In genomic region chr16:93744804-93745340, GRCm38 (mm10) we compare ENCODE assay signal across 15 mouse cellular contexts. TPM values are rescaled to one million over a fixed set of nuclear protein-coding genes. Genes with fewer than 3 reads are reported as not detected.
DNase-seq lines count a peak whose midpoint lies in the region; ATAC-seq and TF ChIP-seq lines count a peak whose summit lies in the region.
"Had no signal": no experiment of that assay in that cellular context is flagged by ENCODE, and none has a peak within 500 bp of the region (broad histone marks: within the 10 kb centered on the region; RNA-seq: fewer than 3 reads in every experiment).

No protein-coding gene starts in this region.

- H3K4me1 ChIP-seq in kidney, embryonic 15.5 days, result no peaks in the 10 kb centered on the region
- peaks cover 68% of the 10 kb centered on the region for H3K4me1 ChIP-seq in erythroblast, embryonic 14.5 days (ENCODE audit: control insufficient read depth)
- H3K4me1 ChIP-seq in liver, embryonic 14.5 days (replicated peaks; ENCODE audit: control insufficient read depth in 2 of 2, insufficient read depth in 2 of 2, low read length in 1 of 2), result peaks cover 33 to 49% of the 10 kb centered on the region in 2 experiments
- H3K4me1 ChIP-seq in stomach, embryonic 15.5 days, result peaks cover 12% of the 10 kb centered on the region
- H3K4me1 ChIP-seq in hindbrain, embryonic 12.5 days, result no peaks in the 10 kb centered on the region
- H3K4me1 ChIP-seq: embryonic facial prominence, embryonic 15.5 days; limb, embryonic 13.5 days had no signal

- intact Hi-C loops in left cerebral cortex, adult 2 months (cut with DNase I), result no loop called here

- H3K9me3 ChIP-seq in kidney, embryonic 15.5 days (replicated peaks), result no peaks in the 10 kb centered on the region
- H3K9me3 ChIP-seq in erythroblast, embryonic 14.5 days (ENCODE audit: control insufficient read depth, low read length), result no peaks in the 10 kb centered on the region
- H3K9me3 ChIP-seq in liver, embryonic 14.5 days (ENCODE audit: control insufficient read depth, low read length), result no peaks in the 10 kb centered on the region
- no peaks in the 10 kb centered on the region for H3K9me3 ChIP-seq in stomach, embryonic 15.5 days
- H3K9me3 ChIP-seq in hindbrain, embryonic 12.5 days (replicated peaks), result no peaks in the 10 kb centered on the region
- H3K9me3 ChIP-seq: embryonic facial prominence, embryonic 15.5 days; heart, embryonic 12.5 days; limb, embryonic 13.5 days had no signal

- no peak overlapping the region for H3K4me2 ChIP-seq in kidney, embryonic 15.5 days
- H3K4me2 ChIP-seq in liver, embryonic 14.5 days (ENCODE audit: low read depth), result peak overlapping the region; percentile 51
- H3K4me2 ChIP-seq in stomach, embryonic 15.5 days, result no peak overlapping the region
- no peak overlapping the region for H3K4me2 ChIP-seq in hindbrain, embryonic 12.5 days (replicated peaks)
- H3K4me2 ChIP-seq: embryonic facial prominence, embryonic 15.5 days; heart, embryonic 12.5 days; limb, embryonic 13.5 days had no signal

- H3K4me3 ChIP-seq in kidney, embryonic 15.5 days (replicated peaks), result no peak overlapping the region
- peak overlapping the region; percentile 17 for H3K4me3 ChIP-seq in erythroblast, embryonic 14.5 days (replicated peaks)
- H3K4me3 ChIP-seq in liver, embryonic 14.5 days (ENCODE audit: insufficient read depth in 1 of 2, low read depth in 2 of 2, low read length in 2 of 2), result no peak overlapping the region
- H3K4me3 ChIP-seq in stomach, embryonic 15.5 days (replicated peaks), result no peak overlapping the region
- no peak overlapping the region for H3K4me3 ChIP-seq in left cerebral cortex, adult 2 months
- H3K4me3 ChIP-seq in hindbrain, embryonic 12.5 days, result no peak overlapping the region
- H3K4me3 ChIP-seq: embryonic facial prominence, embryonic 15.5 days; heart, embryonic 12.5 days; limb, embryonic 13.5 days had no signal

- H3K9ac ChIP-seq in kidney, embryonic 15.5 days, result no peak overlapping the region
- H3K9ac ChIP-seq in liver, embryonic 14.5 days (replicated peaks), result peak overlapping the region; percentile 40
- no peak overlapping the region for H3K9ac ChIP-seq in stomach, embryonic 15.5 days
- no peak overlapping the region for H3K9ac ChIP-seq in hindbrain, embryonic 12.5 days
- H3K9ac ChIP-seq: embryonic facial prominence, embryonic 15.5 days; heart, embryonic 12.5 days; limb, embryonic 13.5 days had no signal

- 81% methylated on average over 10 of the region's 10 CpGs for WGBS in kidney, embryonic 15.5 days
- WGBS in liver, embryonic 14.5 days (ENCODE audit: insufficient replicate concordance), result 10% methylated on average over 10 of the region's 10 CpGs
- 62% methylated on average over 10 of the region's 10 CpGs for WGBS in stomach, embryonic 15.5 days
- 81% methylated on average over 10 of the region's 10 CpGs for WGBS in hindbrain, embryonic 12.5 days

- peak overlapping the region; percentile 50; the same call in 1 of the 2 replicates for H3K27ac ChIP-seq in kidney, embryonic 15.5 days
- peak overlapping the region; percentile 89 for H3K27ac ChIP-seq in liver, embryonic 14.5 days
- no peak overlapping the region for H3K27ac ChIP-seq in stomach, embryonic 15.5 days
- no peak overlapping the region for H3K27ac ChIP-seq in left cerebral cortex, adult 2 months
- no peak overlapping the region for H3K27ac ChIP-seq in hindbrain, embryonic 12.5 days
- H3K27ac ChIP-seq: embryonic facial prominence, embryonic 15.5 days; limb, embryonic 13.5 days had no signal

- ATAC-seq in kidney, embryonic 15.5 days (replicated peaks; ENCODE audit: low FRiP score), result peak; percentile 68
- peak; percentile 95 for ATAC-seq in liver, embryonic 14.5 days (ENCODE audit: insufficient read depth)
- ATAC-seq in stomach, embryonic 15.5 days (ENCODE audit: insufficient read depth, low FRiP score, low read depth), result peak; percentile 70; the same call in 1 of the 2 replicates
- ATAC-seq in hindbrain, embryonic 12.5 days (ENCODE audit: low FRiP score), result no peak
- ATAC-seq: forebrain, embryonic 16.5 days had no signal

- no peak for DNase-seq in kidney, postnatal 10 days
- peak; percentile 67 to 76 (median 70) for DNase-seq in liver, embryonic 14.5 days (ENCODE audit: low read depth in 3 of 3, low spot score in 3 of 3)
- no peak for DNase-seq in left cerebral cortex, adult 2 months (ENCODE audit: extremely low spot score in 1 of 2, low spot score in 2 of 2)
- no peak for DNase-seq in embryo, embryonic 10 days (ENCODE audit: low spot score)
- DNase-seq: adrenal gland, adult 8-10 months; cerebellum, postnatal 36 days; kidney, adult 18-20 months had no signal

- no peak for TF ChIP-seq CTCF in liver, embryonic 14.5 days (IDR thresholded peaks at IDR 0.05; ENCODE audit: low read depth)
- TF ChIP-seq CTCF in left cerebral cortex, adult 2 months (IDR thresholded peaks at IDR 0.05), result no peak

- no peaks in the 10 kb centered on the region for H3K36me3 ChIP-seq in kidney, embryonic 15.5 days
- peaks cover 75% of the 10 kb centered on the region for H3K36me3 ChIP-seq in erythroblast, embryonic 14.5 days (ENCODE audit: control insufficient read depth)
- no peaks in the 10 kb centered on the region; the same call in 1 of the 2 replicates for H3K36me3 ChIP-seq in liver, embryonic 14.5 days (replicated peaks; ENCODE audit: control insufficient read depth, insufficient read depth, low read depth)
- peaks cover 6% of the 10 kb centered on the region; the same call in 1 of the 2 replicates for H3K36me3 ChIP-seq in stomach, embryonic 15.5 days
- H3K36me3 ChIP-seq in hindbrain, embryonic 12.5 days, result peaks cover 32% of the 10 kb centered on the region

- H3K27me3 ChIP-seq in kidney, embryonic 15.5 days, result no peaks in the 10 kb centered on the region
- H3K27me3 ChIP-seq in erythroblast, embryonic 14.5 days (ENCODE audit: control insufficient read depth), result no peaks in the 10 kb centered on the region
- H3K27me3 ChIP-seq in liver, embryonic 14.5 days (ENCODE audit: control insufficient read depth, insufficient read depth, low read length), result no peaks in the 10 kb centered on the region
- H3K27me3 ChIP-seq in stomach, embryonic 15.5 days (replicated peaks), result no peaks in the 10 kb centered on the region
- H3K27me3 ChIP-seq in hindbrain, embryonic 12.5 days, result no peaks in the 10 kb centered on the region
- H3K27me3 ChIP-seq: embryonic facial prominence, embryonic 15.5 days; limb, embryonic 13.5 days had no signal

- TF ChIP-seq EP300 in liver, embryonic 14.5 days (IDR thresholded peaks at IDR 0.05; ENCODE audit: low read depth), result peak; percentile 83

RNA-seq across cellular contexts. Expression of gene Dop1b, which starts 33.2 kb away (rescaled TPM):
- polyA plus RNA-seq in kidney, embryonic 15.5 days (2015; fragmentation: Nextera tagmentation; extraction: Ambion mirVana), result 20.0 and 24.2 TPM in 2 replicates
- polyA plus RNA-seq in erythroblast, embryonic 14.5 days (2012), result 2.8 and 3.1 TPM in 2 replicates
- 11.8 and 13.4 TPM in 2 replicates for polyA plus RNA-seq in liver, embryonic 14.5 days (2012; rRNA removed)
- 11.6 and 14.4 TPM in 2 replicates for polyA plus RNA-seq in liver, embryonic 14.5 days (2014; fragmentation: Nextera tagmentation; extraction: Ambion mirVana)
- polyA plus RNA-seq in stomach, embryonic 15.5 days (2015; fragmentation: Nextera tagmentation; extraction: Ambion mirVana), result 17.8 and 20.5 TPM in 2 replicates
- 100 to 1,000 TPM in 1 of 2 experiments, 10 to 100 TPM in 1; 98.5 to 117 TPM for total RNA-seq in left cerebral cortex, adult 2 months (2021)
- polyA plus RNA-seq in hindbrain, embryonic 12.5 days (2016; fragmentation: Nextera tagmentation; extraction: Ambion mirVana), result 22.4 and 25.2 TPM in 2 replicates

Comparison
In these comparisons a context has a peak if more than half of its experiments do, and no peak if none do; other contexts are left out.
1. H3K27ac ChIP-seq: peak in kidney, embryonic 15.5 days (single experiment) and liver, embryonic 14.5 days (single experiment); none in stomach, embryonic 15.5 days (single experiment), left cerebral cortex, adult 2 months (single experiment) and hindbrain, embryonic 12.5 days (single experiment).
2. DNase-seq: peak in liver, embryonic 14.5 days (3 of 3); none in kidney, postnatal 10 days (single experiment), left cerebral cortex, adult 2 months (0 of 2) and embryo, embryonic 10 days (single experiment).